Mouse (Mus musculus): ENCODE measurements around the gene Ereg.

Ereg gene

DNA sequence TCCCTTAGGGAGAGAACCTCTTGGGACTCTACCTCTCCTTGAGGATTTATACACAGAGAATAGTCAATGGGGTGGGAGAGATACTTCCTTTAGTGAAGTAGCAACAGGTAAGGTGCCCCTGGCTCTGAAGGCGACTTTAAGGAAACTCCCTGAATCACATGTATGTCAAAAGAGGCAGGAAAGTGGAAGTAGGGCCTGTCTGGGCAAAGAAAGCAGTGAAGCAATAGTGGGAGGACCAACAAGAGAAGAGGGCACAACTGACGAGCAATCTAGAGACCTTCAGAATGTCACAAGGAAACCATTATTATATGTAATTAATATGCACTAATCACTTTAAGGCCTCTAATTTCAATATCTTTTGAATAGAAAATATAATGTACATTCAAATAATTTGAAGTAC, 39.5 kb downstream of the Ereg start:
- DNase-seq = no peak

- no peak for DNase-seq
These were observed 40.2 kb downstream of the Ereg start for GRCm38 (mm10) chr5:91114574-91114973.

GRCm38 (mm10) chr5:91118618-91119017, 44.2 kb downstream of the Ereg start:
- no peak for DNase-seq

GRCm38 (mm10) chr5:91123404-91123803, 49.0 kb downstream of the Ereg start:
- DNase-seq = no peak

DNA sequence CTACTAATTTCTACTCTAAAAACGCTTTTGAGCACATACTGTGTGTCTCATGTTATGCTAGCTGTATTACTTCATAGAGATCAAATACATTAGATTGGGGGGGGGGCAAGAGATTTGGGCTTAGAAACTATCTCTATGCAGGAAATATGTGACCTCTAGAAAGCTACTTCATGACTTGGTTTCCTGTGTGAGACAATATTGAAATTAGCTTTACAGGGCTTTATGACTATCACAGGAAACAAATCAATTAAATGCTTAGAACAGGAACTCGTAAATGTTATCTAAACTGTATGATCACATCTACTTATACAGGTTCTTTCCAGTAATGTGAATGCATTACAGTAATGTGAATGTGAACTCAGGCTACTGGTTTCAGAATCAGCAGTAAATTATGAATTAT, 49.7 kb downstream of the Ereg start:
- no peak for DNase-seq

DNA sequence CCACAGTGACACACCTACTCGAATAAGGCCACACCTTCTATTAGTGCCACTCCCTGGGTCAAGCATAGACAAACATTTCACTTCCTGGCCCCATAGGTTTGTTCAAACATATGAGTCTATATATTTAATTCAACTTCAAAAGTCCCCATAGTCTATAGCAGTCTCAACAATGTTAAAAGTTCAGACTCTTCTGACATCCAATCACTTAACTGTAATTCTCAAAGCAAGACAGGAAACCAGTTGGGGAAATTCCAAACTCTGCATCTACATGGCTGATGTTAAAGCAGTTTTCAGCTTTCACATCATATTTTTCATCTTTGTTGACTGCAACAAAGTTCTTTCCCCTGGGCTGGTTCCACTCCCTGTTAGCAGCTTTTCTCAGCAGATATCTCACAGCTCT, 52.2 kb downstream of the Ereg start:
- DNase-seq = no peak

DNA sequence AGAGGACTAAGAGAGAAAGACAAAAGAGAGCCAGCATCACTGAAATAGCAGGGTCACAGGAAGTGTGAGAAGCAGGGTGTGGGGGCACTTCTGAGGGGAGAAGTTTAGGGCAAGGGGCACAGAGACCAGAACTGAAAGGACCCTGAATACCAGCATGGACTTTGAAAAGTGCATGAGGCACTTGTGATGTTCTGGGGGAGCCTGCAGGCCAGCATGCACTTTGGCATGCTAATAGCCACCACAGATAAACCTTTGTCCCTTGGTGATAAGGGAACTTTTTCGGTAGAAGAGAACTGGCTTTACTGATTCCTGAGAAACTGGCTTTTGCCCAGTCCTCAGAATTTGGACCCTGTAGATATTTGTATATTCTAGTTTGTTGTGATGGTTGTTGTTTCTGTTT, 60.5 kb downstream of the Ereg start:
- no peak for DNase-seq

- DNase-seq = no peak
These were observed 64.5 kb downstream of the Ereg start for GRCm38 (mm10) chr5:91138970-91139369.

- DNase-seq = peak; percentile 55 to 72
These were observed 65.0 kb downstream of the Ereg start, which contains the start of gene Areg for GRCm38 (mm10) chr5:91139446-91139873. Gene Areg, plus strand, starts transcription at chr5:91139599.

GRCm38 (mm10) chr5:91140896-91141448, 66.5 kb downstream of the Ereg start:
- DNase-seq = no peak

Measured in kidney, postnatal 25 days (tissue).